Mouse (Mus musculus) liver (tissue): ENCODE data around the gene Tor1a.
A peak's percentile ranks its signal among the peaks of the same experiment; 100 is the strongest.

ENCODE experiments used
- DNase-seq: peaks from one replicate; pipeline ENCODE4 v3.0.0-alpha.2; 2020; ENCODE audit warnings: mixed read lengths

The Tor1a gene

DNA sequence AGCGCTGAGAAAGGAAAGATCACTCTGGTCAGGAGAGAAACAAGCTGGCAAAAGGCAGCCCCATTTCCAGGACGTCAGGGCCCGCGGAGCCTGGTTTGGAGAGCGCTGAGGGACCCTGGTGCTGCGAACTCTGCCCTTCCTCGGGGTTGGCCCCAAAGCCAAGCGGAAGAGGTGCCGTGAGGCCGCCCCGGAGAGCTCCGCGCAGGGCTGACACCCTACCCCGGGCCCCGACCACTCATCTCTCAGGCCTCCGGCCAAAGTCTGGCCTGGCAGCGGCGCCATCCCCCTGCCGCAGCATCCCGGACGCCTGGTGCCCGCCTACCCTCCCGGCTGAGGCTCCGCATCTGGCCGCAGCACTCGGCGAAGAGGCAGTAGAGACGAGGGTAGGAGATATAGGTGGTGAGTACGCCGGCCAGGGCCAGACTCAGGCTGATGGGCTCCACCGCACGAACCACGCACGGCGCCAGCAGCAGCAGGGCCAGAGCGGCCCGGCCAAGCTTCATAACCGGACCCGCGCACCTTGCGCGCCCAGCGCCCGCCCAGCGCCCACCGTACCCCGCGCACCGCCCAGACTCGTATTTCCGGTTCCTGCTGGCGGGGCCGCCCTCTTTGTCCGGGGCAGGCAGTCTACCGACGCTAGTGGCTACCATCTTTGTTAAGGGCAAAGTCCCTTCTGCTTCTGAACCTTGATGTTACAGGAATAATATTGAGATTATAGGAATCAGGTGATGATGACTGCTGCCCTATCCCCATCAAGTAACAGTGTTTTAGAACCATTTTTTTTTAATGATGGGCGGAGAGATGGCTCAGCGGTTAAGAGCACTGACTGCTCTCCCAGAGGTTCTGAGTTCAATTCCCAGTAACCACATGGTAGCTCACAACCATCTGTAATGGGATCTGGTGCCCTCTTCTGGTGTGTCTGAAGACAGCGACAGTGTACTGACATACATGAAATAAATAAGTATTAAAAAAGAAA, at the start of gene Tor1a:
TSS of gene Tor1a (minus strand) at position 582 of the 976 bp plus-strand sequence.
- DNase-seq = peak; percentile 90

DNA sequence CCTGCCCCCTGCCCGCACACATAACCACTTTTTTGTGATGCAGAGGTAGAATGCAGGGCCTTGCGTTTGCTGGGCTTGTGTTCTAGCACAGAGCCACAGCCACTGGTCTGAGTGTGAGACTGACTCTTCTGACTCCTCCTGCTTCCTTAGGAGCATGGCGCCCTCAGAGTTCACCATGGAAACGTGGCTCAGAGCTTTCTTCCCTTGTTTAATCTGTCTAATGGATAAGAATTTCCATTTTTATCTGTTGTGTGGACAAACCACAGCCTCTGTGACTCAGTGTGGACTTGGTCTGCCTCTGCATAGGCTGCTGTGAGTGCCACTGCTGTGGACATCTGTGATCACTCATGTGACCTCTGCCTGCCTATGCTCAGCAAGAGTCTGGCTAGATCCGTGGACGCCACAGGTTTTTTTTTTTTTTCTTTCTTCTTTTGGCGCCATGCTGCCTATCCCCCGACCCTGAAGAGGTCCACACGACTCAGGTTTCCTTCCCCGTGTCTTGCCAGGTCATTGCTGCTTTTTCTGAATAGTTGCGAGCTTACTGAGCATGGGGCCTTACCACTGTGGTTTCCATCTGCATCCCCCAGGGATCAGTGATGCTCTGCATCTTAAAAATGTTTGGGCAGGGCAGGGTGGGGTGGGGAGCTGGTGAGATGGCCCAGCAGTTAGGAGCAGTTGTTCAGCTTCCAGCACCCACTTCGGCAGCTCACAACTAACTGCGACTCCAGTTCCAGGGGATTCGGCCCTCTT, 45.8 kb upstream of the Tor1a start:
- no peak for DNase-seq

DNA sequence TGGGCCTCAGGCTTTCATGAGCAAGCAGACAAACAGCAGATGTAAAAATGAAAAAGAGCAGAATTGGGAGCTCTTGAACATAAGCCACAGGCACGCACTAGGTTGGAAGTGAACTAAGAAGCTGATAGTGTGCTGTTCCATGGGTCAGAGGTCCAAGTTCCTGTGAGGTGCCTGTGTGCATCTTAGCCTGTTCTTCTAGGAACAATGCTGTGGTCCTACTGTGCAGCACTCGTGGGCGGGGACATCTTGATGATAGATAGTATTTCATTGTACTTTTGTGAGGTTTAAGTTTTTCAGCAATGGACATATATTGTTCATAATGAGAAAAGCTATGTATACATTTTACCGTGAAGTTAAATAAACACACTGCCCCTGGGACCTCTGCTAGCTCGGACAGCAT, 39.5 kb upstream of the Tor1a start:
- no peak for DNase-seq

DNA sequence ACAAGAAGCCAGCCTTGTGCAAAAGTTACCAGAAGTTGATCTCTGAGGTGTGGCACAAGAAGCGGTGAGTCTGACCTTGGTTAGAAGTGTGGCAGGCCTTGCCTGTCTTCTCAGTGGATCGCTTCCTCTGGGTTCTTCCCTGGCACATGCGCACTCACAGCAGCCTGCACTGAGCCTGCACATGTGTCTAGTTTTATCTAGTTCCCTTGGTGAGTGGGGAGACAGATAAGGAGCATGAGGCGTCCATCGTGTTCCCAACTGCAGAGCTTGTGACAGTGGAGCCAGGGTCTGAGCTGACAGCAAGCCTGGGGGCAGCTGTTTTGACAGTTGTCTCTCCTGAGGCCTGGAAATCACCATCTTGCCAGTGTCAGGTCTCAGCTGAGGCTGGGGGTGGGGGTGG, 38.7 kb upstream of the Tor1a start:
- DNase-seq = peak; percentile 87

- peak; percentile 45 for DNase-seq
These were observed 37.7 kb upstream of the Tor1a start for GRCm38 (mm10) chr2:31005453-31005852.

GRCm38 (mm10) chr2:31002857-31003256, 35.1 kb upstream of the Tor1a start:
- no peak for DNase-seq

- no peak for DNase-seq
These were observed 30.9 kb upstream of the Tor1a start for GRCm38 (mm10) chr2:30998443-30999260.

GRCm38 (mm10) chr2:30995432-30995996, 27.8 kb upstream of the Tor1a start:
- DNase-seq = no peak

DNA sequence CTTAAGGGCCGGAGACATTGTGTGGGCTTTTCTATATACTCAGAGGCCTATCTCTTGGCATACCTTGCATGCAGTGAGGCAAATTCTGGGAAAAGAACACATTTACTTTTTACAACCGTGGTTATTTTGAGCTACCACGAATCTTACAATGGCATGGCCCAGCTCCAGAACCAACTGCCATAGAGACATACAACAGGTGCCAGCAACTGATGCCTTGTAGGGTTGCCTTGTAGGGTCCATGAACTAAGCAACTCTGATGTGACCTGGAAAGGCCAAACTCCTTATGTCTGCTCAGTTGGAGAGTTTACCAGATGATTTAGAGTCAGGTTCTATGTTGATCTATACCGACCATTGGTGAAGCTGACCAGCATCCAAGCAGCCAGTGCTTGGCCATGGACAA, 27.1 kb upstream of the Tor1a start:
- no peak for DNase-seq

- no peak for DNase-seq
These were observed 22.5 kb upstream of the Tor1a start for GRCm38 (mm10) chr2:30990221-30990620.

DNA sequence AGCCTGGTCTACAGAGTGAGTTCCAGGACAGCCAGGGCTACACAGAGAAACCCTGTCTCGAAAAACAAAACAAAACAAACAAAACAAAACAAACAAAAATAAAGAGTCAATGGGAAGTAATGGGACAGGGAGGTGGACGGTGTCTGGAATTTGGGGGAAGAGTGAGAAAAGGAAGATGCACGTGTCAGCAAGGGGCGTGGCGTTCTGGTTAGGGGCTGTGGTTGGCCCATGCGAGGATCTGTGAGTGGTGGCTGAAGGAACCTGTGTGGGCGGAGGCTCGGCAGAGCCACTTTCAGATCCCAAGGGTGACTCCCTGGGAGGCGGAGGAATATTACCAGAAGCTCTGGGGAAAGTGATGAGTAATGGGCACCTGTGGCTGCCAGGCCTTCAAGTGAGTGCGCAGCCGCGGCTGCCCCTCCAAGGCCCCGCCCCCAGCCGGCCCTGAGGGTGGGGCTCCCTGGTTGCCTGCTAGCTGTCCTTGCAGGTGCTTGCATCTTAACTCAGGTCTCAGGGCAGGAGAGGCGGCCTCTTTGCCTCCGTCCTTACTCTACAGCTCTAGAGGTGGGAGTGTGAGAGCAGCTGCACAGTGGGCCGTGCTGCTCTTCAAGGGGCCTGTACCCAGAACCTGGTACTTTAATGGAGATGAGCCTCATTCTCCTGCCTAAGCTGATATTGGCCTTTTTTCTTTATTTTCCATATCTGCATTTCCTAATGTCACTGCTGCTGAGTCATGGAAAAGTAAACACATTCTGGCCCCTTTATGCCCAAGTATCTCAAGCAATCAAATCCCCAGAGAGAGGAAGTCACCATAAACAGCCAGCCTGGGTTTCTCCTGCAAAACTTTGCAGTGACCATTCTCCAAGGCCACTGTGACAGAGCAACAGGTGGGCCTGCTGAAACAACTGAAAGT, 17.6 kb upstream of the Tor1a start:
- peak; percentile 79 for DNase-seq

GRCm38 (mm10) chr2:30983024-30983423, 15.3 kb upstream of the Tor1a start:
- no peak for DNase-seq

- DNase-seq = peak; percentile 100
These were observed 14.2 kb upstream of the Tor1a start, which contains the start of the genes BC005624 and Usp20 for GRCm38 (mm10) chr2:30981790-30982513. BC005624 (minus strand) TSS chr2:30982201. Usp20 (plus strand) TSS chr2:30982279.

- no peak for DNase-seq
These were observed 907 bp downstream of the Tor1a start for GRCm38 (mm10) chr2:30966826-30967225.

DNA sequence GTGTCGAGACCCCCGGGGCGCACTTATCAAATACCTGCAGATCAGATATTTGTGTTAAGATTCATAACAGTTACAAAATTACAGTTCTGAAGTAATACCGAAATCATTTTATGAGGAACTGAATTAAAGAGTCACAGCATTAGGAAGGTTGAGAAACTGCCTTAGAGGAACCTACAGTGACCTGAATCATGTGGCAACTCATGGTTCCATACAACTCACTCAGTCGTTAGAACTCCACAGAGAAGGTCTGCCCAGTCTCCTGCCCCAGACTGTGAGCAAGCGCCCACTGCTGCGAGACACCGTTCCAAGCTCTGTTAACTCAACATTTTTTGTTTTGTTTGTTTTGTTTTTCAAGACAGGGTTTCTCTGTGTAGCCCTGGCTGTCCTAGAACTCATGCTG, 2.1 kb downstream of the Tor1a start:
- DNase-seq = no peak

DNA sequence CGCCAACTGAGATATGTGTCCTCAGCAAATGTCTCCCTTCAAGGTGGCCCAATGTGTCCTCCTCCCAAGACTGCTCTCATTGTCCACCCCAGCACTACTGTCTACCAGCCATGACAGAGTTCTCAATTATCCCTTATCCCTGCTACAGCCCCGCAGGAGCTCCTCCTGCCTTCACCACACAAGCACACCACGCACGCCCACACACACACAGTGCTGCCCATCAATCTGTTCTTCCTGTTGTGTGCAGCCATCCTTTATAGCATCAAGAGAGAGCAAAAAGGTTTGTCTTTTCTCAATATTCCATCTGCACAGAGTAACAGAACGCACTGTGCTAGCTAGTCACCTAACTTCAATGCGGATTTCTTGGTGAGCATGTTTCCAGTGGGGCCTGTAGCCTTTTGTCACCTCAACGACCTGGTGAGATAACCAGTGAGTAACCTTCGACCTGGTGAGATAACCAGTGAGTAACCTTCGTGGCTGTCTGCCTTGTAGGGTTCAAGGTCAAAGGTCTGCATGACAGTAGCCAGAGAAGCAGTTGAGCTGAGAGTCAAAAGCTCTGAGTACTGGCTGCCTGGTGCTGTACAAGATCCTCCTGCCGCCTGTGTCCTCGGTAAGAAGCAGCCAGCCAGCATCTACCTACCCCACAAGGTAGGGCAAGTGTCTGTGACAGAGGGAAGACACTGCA, 5.0 kb downstream of the Tor1a start:
- DNase-seq = no peak

GRCm38 (mm10) chr2:30959856-30960255, 7.9 kb downstream of the Tor1a start:
- DNase-seq = no peak

- DNase-seq = peak; percentile 32
These were observed 9.0 kb downstream of the Tor1a start for GRCm38 (mm10) chr2:30958726-30959125.

- DNase-seq = no peak
These were observed 10.2 kb downstream of the Tor1a start for GRCm38 (mm10) chr2:30957511-30957910.

- DNase-seq = no peak
These were observed 12.9 kb downstream of the Tor1a start for GRCm38 (mm10) chr2:30954797-30955196.
